Mouse (Mus musculus): Measurements from ENCODE around the gene Ttc33. TPM values are rescaled to one million over a fixed set of nuclear protein-coding genes. Genes with fewer than 3 reads are reported as not detected.

Gene Ttc33
- total and polyA plus RNA-seq, 2 experiments from 2014 or later = 47.3 to 50.8 TPM

DNA sequence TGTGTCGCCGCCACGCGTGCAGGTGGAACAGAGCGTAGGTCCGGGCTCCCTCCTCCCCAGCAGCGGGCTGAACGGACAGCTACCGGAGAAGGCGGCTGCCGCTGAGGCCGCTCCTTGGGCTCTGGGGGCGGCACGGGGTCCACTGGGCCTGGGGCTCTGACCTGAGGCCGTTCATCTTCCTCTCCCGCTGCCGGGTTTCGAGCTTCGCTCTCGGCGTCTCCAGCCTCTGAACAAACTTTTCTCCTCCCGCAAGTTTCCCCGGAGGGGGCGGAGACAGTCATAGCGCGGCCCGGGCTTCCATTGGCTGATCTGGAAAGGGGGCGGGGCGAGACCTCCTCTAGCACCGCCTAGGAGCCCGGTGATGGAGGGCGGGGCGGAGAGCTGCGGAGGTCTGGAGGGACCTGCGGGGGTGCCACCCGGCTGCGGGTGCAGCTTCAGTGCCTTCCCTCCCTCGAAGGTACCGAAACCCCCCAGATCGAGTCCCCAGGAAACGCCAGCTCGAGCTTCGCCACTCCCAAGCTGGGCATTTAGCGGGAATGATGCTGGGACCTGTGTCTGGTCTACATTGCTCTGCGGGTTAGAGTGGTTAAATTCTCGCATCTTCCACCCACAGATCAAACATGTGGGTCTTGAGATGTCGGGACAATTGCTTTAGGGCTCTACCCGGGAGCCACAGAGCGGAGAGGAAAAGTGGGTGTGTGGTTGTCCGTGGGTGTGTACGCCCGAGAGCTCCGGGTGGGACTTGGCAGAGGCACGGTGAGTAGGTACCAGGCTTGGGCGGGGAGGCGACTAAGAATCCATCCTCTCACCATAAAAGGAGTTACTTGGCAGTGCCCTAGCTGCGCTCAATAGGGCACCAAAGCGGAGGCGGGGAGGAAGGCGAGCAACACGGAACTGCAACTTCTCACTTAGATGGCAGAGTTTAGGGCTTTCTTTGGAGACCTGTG, 58.9 kb downstream of the Ttc33 start, which contains the start of gene Ptger4:
Ptger4 (minus strand) TSS at position 229 of the 947 bp plus-strand sequence.
- peak within 1 kb of the TSS; percentile 45 for H3K9ac ChIP-seq
- H3K27me3 ChIP-seq (ENCODE audit: insufficient read depth, low read length) = peaks cover 32% of the 10 kb centered on the region
- H3K4me1 ChIP-seq (ENCODE audit: insufficient read depth) = peaks cover 6% of the 10 kb centered on the region
- no peak within 1 kb of the TSS for H3K27ac ChIP-seq (ENCODE audit: low read depth, low read length)
- H3K36me3 ChIP-seq (ENCODE audit: insufficient read depth) = no peaks in the 10 kb centered on the region
- TF ChIP-seq CTCF (IDR thresholded peaks at IDR 0.05; ENCODE audit: low read depth) = no peak
- H3K4me2 ChIP-seq (ENCODE audit: low read depth) = peak within 1 kb of the TSS; percentile 96
- peak; percentile 94 for ATAC-seq
- WGBS = under 1% methylated on average over 60 of the region's 61 CpGs
- H3K4me3 ChIP-seq (ENCODE audit: low read depth, low read length) = peak within 1 kb of the TSS; percentile 55
- no peaks in the 10 kb centered on the region for H3K9me3 ChIP-seq (ENCODE audit: low read length)
- DNase-seq = peak; percentile 83

DNA sequence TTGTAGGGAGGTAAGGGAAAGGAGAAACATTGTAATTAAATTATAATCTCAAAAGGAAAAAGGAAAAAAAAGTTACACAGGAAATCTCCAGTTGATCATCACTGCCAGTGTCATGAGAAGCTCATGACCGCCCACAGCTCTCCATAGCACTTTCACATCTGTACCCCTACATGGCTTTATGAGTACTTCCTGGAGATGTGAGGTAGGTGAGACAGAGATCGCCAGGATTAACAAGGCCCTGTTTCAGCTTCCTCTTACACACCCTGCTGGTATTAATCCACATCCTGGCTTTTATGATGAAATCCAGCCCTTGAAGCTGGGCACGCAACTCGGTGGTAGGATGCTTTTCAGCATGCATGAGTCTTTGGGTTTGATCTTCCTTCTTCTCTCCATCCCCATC, 64.9 kb downstream of the Ttc33 start:
- Histone ChIP-seq H3K4me1 (ENCODE audit: insufficient read depth) (no peaks in the 10 kb centered on the region), H3K36me3 (ENCODE audit: insufficient read depth) (no peaks in the 10 kb centered on the region), H3K4me3 (ENCODE audit: low read depth, low read length) (no peak overlapping the region), H3K4me2 (ENCODE audit: low read depth) (no peak overlapping the region), H3K9me3 (ENCODE audit: low read length) (no peaks in the 10 kb centered on the region), H3K9ac (no peak overlapping the region), H3K27me3 (ENCODE audit: insufficient read depth, low read length) (peaks cover 3% of the 10 kb centered on the region), H3K27ac (ENCODE audit: low read depth, low read length) (no peak overlapping the region)
- DNase-seq (no peak), ATAC-seq (no peak)
- TF ChIP-seq CTCF (IDR thresholded peaks at IDR 0.05; ENCODE audit: low read depth) = no peak
- 83% methylated on average over 4 of the region's 4 CpGs for WGBS

DNA sequence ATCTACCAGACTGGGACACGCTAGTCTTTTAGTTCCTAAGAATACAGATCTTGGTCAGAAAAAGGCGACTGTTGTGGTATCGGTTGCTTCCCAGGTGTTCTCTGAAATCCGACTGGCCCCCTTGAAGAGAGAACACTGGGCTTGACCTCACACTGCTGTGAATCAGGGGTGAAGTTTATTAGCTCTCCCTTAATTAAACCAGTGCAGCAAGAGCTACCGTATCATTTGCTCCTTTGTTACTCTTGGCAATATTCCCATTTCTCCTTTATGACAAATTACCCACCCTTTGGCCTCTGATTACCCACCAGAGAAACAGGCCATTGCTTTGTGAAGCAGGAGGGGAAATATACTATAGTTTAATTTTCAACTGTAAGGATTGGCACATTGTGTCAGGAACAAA, 74.9 kb downstream of the Ttc33 start:
- Histone ChIP-seq H3K9ac (no peak overlapping the region), H3K36me3 (ENCODE audit: insufficient read depth) (no peaks in the 10 kb centered on the region), H3K4me2 (ENCODE audit: low read depth) (no peak overlapping the region), H3K4me3 (ENCODE audit: low read depth, low read length) (no peak overlapping the region), H3K27ac (ENCODE audit: low read depth, low read length) (no peak overlapping the region), H3K27me3 (ENCODE audit: insufficient read depth, low read length) (no peaks in the 10 kb centered on the region), H3K9me3 (ENCODE audit: low read length) (no peaks in the 10 kb centered on the region), H3K4me1 (ENCODE audit: insufficient read depth) (no peaks in the 10 kb centered on the region)
- 25% methylated on average over 5 of the region's 5 CpGs for WGBS
- TF ChIP-seq CTCF (IDR thresholded peaks at IDR 0.05; ENCODE audit: low read depth) = no peak
- ATAC-seq (no peak), DNase-seq (no peak)

DNA sequence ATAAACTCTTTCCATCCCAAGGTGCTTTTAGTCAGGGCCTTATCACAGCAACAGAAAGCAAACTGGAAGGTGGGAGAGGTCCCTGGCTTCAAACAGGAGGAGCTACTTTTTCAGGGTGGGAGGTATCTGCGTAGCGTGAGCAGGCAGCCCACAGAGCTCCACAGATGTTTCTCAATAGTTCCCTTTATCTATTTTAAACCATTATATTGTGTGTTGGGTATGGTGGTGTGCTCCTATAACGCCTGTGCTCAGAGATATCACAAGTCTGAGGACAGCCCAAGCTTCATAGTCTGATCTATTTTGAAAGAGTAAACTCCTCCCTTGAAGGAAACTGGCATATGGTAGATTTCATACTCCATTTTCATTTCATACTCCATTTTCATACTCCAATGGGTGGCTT, 75.7 kb downstream of the Ttc33 start:
- Histone ChIP-seq H3K9me3 (ENCODE audit: low read length) (no peaks in the 10 kb centered on the region), H3K27ac (ENCODE audit: low read depth, low read length) (no peak overlapping the region), H3K4me1 (ENCODE audit: insufficient read depth) (no peaks in the 10 kb centered on the region), H3K36me3 (ENCODE audit: insufficient read depth) (no peaks in the 10 kb centered on the region), H3K4me3 (ENCODE audit: low read depth, low read length) (no peak overlapping the region), H3K4me2 (ENCODE audit: low read depth) (no peak overlapping the region), H3K9ac (no peak overlapping the region), H3K27me3 (ENCODE audit: insufficient read depth, low read length) (no peaks in the 10 kb centered on the region)
- 80% methylated on average over 3 of the region's 3 CpGs for WGBS
- DNase-seq (no peak), ATAC-seq (no peak)
- TF ChIP-seq CTCF (IDR thresholded peaks at IDR 0.05; ENCODE audit: low read depth) = no peak

DNA sequence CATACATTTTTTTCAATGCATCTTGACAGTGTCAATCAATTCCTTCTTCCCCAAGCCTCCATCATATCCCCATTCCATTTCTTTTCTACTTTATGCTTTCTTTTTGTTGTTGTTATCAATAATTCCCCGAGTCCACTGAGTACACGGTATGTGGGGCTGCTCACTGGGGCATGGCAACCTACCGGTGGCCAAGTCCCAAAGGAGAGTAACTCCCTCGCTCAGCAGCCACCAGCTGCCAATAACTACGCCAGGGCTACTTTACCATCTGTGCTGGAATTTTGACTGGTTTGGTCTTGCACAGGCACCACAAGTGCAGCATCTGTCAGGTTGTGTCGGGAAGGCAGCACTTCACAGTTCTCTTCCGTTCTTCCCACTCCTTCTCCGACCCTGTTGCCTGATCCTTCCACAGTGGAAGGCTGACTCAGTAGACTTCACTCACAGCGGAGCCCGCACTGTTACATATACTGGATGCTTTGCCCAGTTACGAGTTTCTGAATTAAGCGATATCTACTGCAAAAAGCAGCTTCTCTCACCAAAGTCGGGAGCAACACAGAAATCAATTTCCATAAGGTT, 76.9 kb downstream of the Ttc33 start:
- ATAC-seq = peak; percentile 68
- H3K27me3 ChIP-seq (ENCODE audit: insufficient read depth, low read length) = no peaks in the 10 kb centered on the region
- H3K27ac ChIP-seq (ENCODE audit: low read depth, low read length) = no peak overlapping the region
- H3K36me3 ChIP-seq (ENCODE audit: insufficient read depth) = no peaks in the 10 kb centered on the region
- no peak overlapping the region for H3K4me2 ChIP-seq (ENCODE audit: low read depth)
- 83% methylated on average over 13 of the region's 13 CpGs for WGBS
- H3K4me1 ChIP-seq (ENCODE audit: insufficient read depth) = no peaks in the 10 kb centered on the region
- TF ChIP-seq CTCF (IDR thresholded peaks at IDR 0.05; ENCODE audit: low read depth) = no peak
- peak; percentile 10 for DNase-seq
- no peaks in the 10 kb centered on the region for H3K9me3 ChIP-seq (ENCODE audit: low read length)
- H3K9ac ChIP-seq = no peak overlapping the region
- no peak overlapping the region for H3K4me3 ChIP-seq (ENCODE audit: low read depth, low read length)

DNA sequence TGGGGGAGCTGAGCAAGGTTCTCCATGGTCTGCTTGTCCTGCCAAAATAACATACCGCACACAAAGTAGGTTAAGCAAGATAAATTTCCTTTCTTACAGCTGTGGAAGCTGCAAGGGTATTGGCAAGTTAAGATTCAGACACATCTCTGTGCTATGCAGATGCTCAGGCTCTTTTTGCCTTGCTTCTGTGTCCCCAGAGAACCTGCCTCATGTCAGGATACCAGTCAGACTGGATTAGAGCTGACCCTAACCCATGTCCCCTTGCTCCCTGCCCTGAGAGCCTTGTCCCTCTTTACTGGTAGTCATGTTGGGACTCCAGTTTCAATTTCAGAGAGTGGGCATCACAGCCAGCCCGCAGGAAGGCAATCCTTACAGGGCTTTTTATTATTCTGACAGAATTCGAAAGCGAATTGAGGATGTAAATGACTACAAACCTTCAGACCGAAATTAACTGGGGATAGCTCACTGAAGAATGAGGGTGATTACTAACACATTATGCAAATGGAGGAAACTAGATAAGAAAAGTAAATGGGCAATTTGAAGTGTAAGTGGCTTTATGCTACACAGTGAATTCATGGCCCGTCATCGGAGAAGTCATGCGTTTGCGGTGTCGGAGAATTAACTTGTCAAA, 77.7 kb downstream of the Ttc33 start:
- H3K4me1 ChIP-seq (ENCODE audit: insufficient read depth) = no peaks in the 10 kb centered on the region
- no peak overlapping the region for H3K9ac ChIP-seq
- H3K4me2 ChIP-seq (ENCODE audit: low read depth) = no peak overlapping the region
- H3K27ac ChIP-seq (ENCODE audit: low read depth, low read length) = no peak overlapping the region
- DNase-seq (no peak), ATAC-seq (no peak; the same call in 1 of the 2 replicates)
- H3K36me3 ChIP-seq (ENCODE audit: insufficient read depth) = no peaks in the 10 kb centered on the region
- no peak overlapping the region for H3K4me3 ChIP-seq (ENCODE audit: low read depth, low read length)
- no peaks in the 10 kb centered on the region for H3K9me3 ChIP-seq (ENCODE audit: low read length)
- TF ChIP-seq CTCF (IDR thresholded peaks at IDR 0.05; ENCODE audit: low read depth) = no peak
- H3K27me3 ChIP-seq (ENCODE audit: insufficient read depth, low read length) = no peaks in the 10 kb centered on the region
- 65% methylated on average over 10 of the region's 10 CpGs for WGBS

DNA sequence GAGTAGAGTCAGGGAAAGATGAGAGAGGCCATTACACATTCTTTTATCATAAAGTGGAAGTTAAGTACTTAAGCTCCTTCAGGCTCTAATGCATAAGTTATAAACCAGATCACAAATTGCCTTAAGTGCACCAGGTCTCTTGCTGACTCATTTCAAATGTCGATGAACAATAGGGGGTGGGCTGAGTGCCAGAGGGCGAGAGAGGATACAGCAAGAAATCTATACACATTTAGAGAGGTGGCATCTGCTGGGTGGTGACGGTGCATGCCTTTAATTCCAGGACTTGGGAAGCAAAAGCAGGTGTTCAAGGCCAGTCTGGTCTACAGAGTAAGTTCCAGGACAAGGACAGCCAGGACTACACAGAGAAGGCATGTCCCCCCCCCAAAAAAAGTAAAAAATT, 80.8 kb downstream of the Ttc33 start:
- H3K27me3 ChIP-seq (ENCODE audit: insufficient read depth, low read length) = no peaks in the 10 kb centered on the region
- DNase-seq = no peak
- H3K4me1 ChIP-seq (ENCODE audit: insufficient read depth) = no peaks in the 10 kb centered on the region
- no peaks in the 10 kb centered on the region for H3K36me3 ChIP-seq (ENCODE audit: insufficient read depth)
- H3K9ac ChIP-seq = no peak overlapping the region
- no peak overlapping the region for H3K27ac ChIP-seq (ENCODE audit: low read depth, low read length)
- H3K4me2 ChIP-seq (ENCODE audit: low read depth) = no peak overlapping the region
- H3K4me3 ChIP-seq (ENCODE audit: low read depth, low read length) = no peak overlapping the region
- WGBS = 67% methylated on average over 3 of the region's 3 CpGs
- H3K9me3 ChIP-seq (ENCODE audit: low read length) = no peaks in the 10 kb centered on the region
- no peak for ATAC-seq
- TF ChIP-seq CTCF (IDR thresholded peaks at IDR 0.05; ENCODE audit: low read depth) = no peak

Other genes with a start within 250 kb of the Ttc33 start
- gene C7, start 121.8 kb upstream of the Ttc33 start, total RNA-seq (2014; rRNA removed) = 0.05 TPM in 1 of 2 replicates, not detected in the other
- gene C7, start 121.8 kb upstream of the Ttc33 start, polyA plus RNA-seq (2015; fragmentation: Nextera tagmentation; extraction: Ambion mirVana) = 0.06 and 0.11 TPM in 2 replicates
- 0.29 and 0.54 TPM in 2 replicates for gene Card6, start 77.0 kb upstream of the Ttc33 start, total RNA-seq (2014; rRNA removed)
- gene Card6, start 77.0 kb upstream of the Ttc33 start, polyA plus RNA-seq (2015; fragmentation: Nextera tagmentation; extraction: Ambion mirVana) = 0.08 and 0.41 TPM in 2 replicates
- gene Rpl37, start 68.9 kb upstream of the Ttc33 start, total RNA-seq (2014; rRNA removed) = 272 and 533 TPM in 2 replicates
- 400 and 543 TPM in 2 replicates for gene Rpl37, start 68.9 kb upstream of the Ttc33 start, polyA plus RNA-seq (2015; fragmentation: Nextera tagmentation; extraction: Ambion mirVana)
- gene Prkaa1, start 41.7 kb upstream of the Ttc33 start, total RNA-seq (2014; rRNA removed) = 19.7 and 24.1 TPM in 2 replicates
- gene Prkaa1, start 41.7 kb upstream of the Ttc33 start, polyA plus RNA-seq (2015; fragmentation: Nextera tagmentation; extraction: Ambion mirVana) = 7.7 and 10.8 TPM in 2 replicates
- 1.5 and 2.7 TPM in 2 replicates for gene Ptger4, start 58.7 kb downstream of the Ttc33 start, total RNA-seq (2014; rRNA removed)
- 0.65 and 1.3 TPM in 2 replicates for gene Ptger4, start 58.7 kb downstream of the Ttc33 start, polyA plus RNA-seq (2015; fragmentation: Nextera tagmentation; extraction: Ambion mirVana)